ENCODE assay signal across 8 mouse cellular contexts in genomic region chr15:84653979-84654966, GRCm38 (mm10). TPM values are rescaled to one million over a fixed set of nuclear protein-coding genes. Genes with fewer than 3 reads are reported as not detected.
A peak's percentile ranks its signal among the peaks of the same experiment; 100 is the strongest.
DNase-seq lines count a peak whose midpoint lies in the region; ATAC-seq lines count a peak whose summit lies in the region.

No protein-coding gene starts in this region.

- peak overlapping the region; percentile 33 for H3K4me3 ChIP-seq in hindbrain, embryonic 12.5 days

- H3K9ac ChIP-seq in hindbrain, embryonic 12.5 days, result peak overlapping the region; percentile 47; the same call in 1 of the 2 replicates

- peaks cover 27% of the 10 kb centered on the region for H3K4me1 ChIP-seq in hindbrain, embryonic 12.5 days

- DNase-seq in MN1 (ENCODE audit: low spot score), result peak; percentile 98
- peak; percentile 79 for DNase-seq in brain, adult 2 months (ENCODE audit: low read depth, low spot score)
- DNase-seq in frontal cortex, postnatal 36 days (ENCODE audit: low spot score in 2 of 2), result peak; percentile 42 to 62
- DNase-seq in left cerebral cortex, postnatal 10 days (ENCODE audit: extremely low spot score in 1 of 2, low spot score in 2 of 2), result peak; percentile 74 to 92
- peak; percentile 61 for DNase-seq in right cerebral cortex, postnatal 25 days
- no peak for DNase-seq in c-Kit-positive CD71-positive TER-119-positive erythroid progenitor cells, embryonic 14.5 days (ENCODE audit: low spot score)

- intact Hi-C loops in left cerebral cortex, postnatal 10 days (cut with DNase I), result no loop called here

- peak; percentile 86 for ATAC-seq in hindbrain, embryonic 12.5 days (ENCODE audit: low FRiP score)
- 0 out of 2 replicates have a peak, but pooled peaks have one; percentile 30 for ATAC-seq in megakaryocyte-erythroid progenitor cell, adult 5-6 weeks (replicated peaks; ENCODE audit: low FRiP score, low TSS enrichment, poor library complexity, severe bottlenecking)

- peak overlapping the region; percentile 92 for H3K27ac ChIP-seq in hindbrain, embryonic 12.5 days

- no peaks in the 10 kb centered on the region for H3K9me3 ChIP-seq in hindbrain, embryonic 12.5 days (replicated peaks)

- 5% methylated on average over 28 of the region's 28 CpGs for WGBS in hindbrain, embryonic 12.5 days

- no peaks in the 10 kb centered on the region for H3K27me3 ChIP-seq in hindbrain, embryonic 12.5 days

- H3K36me3 ChIP-seq in hindbrain, embryonic 12.5 days, result no peaks in the 10 kb centered on the region

- peak overlapping the region; percentile 54 for H3K4me2 ChIP-seq in hindbrain, embryonic 12.5 days (replicated peaks)

RNA-seq across cellular contexts. Expression of gene Prr5, which starts 15.1 kb away (rescaled TPM):
- polyA plus RNA-seq in hindbrain, embryonic 12.5 days (2016; fragmentation: Nextera tagmentation; extraction: Ambion mirVana), result 17.9 and 19.4 TPM in 2 replicates
- total RNA-seq in left cerebral cortex, postnatal 10 days (2021), result 10 to 100 TPM; 11.4 to 16.3 TPM
- 1.2 TPM in 1 of 2 replicates, not detected in the other for total RNA-seq in megakaryocyte-erythroid progenitor cell, adult 5-6 weeks (2014; fragmentation: Nextera tagmentation)
- total RNA-seq in megakaryocyte-erythroid progenitor cell, adult 5-6 weeks (2017), result 0.34 and 0.85 TPM in 2 replicates

Comparison
In these comparisons a context has a peak if more than half of its experiments do, and no peak if none do; other contexts are left out.
1. RNA of gene Prr5, which starts 15.1 kb away (total RNA-seq): 11.4 to 16.3 TPM in left cerebral cortex, postnatal 10 days; 0.34 to 1.2 TPM in megakaryocyte-erythroid progenitor cell, adult 5-6 weeks; every median in the first group is over 4 times any median in the second.